Mouse (Mus musculus): ENCODE results near the gene Serping1.

The Serping1 gene

GRCm38 (mm10) chr2:84783315-84783714, 8.1 kb upstream of the Serping1 start:
- no peak for DNase-seq (ENCODE audit: low spot score in 2 of 2)

- DNase-seq (ENCODE audit: low spot score in 2 of 2), result no peak
Observed at GRCm38 (mm10) chr2:84779210-84779609, 4.0 kb upstream of the Serping1 start.

- DNase-seq (ENCODE audit: low spot score in 2 of 2), result no peak
Observed at GRCm38 (mm10) chr2:84777706-84778105, 2.5 kb upstream of the Serping1 start.

GRCm38 (mm10) chr2:84775665-84776064, 421 bp upstream of the Serping1 start:
- DNase-seq (ENCODE audit: low spot score in 2 of 2), result peak; percentile 29 to 64

- DNase-seq (ENCODE audit: low spot score in 2 of 2), result peak; percentile 90 to 91
Observed at GRCm38 (mm10) chr2:84774751-84775150, 493 bp downstream of the Serping1 start.

- DNase-seq (ENCODE audit: low spot score in 2 of 2), result peak in 1 of 2 experiments; percentile 11
Observed at GRCm38 (mm10) chr2:84773195-84773594, 2.0 kb downstream of the Serping1 start.

- no peak for DNase-seq (ENCODE audit: low spot score in 2 of 2)
Observed at GRCm38 (mm10) chr2:84772454-84772853, 2.8 kb downstream of the Serping1 start.

- DNase-seq (ENCODE audit: low spot score in 2 of 2), result peak; percentile 69 to 74
Observed at GRCm38 (mm10) chr2:84770501-84770900, 4.7 kb downstream of the Serping1 start.

GRCm38 (mm10) chr2:84762818-84763217, 12.4 kb downstream of the Serping1 start:
- no peak for DNase-seq (ENCODE audit: low spot score in 2 of 2)

GRCm38 (mm10) chr2:84762295-84762694, 12.9 kb downstream of the Serping1 start:
- DNase-seq (ENCODE audit: low spot score in 2 of 2), result no peak

GRCm38 (mm10) chr2:84761840-84762239, 13.4 kb downstream of the Serping1 start:
- no peak for DNase-seq (ENCODE audit: low spot score in 2 of 2)

- no peak for DNase-seq (ENCODE audit: low spot score in 2 of 2)
Observed at GRCm38 (mm10) chr2:84761309-84761708, 13.9 kb downstream of the Serping1 start.

GRCm38 (mm10) chr2:84760777-84761176, 14.5 kb downstream of the Serping1 start:
- DNase-seq (ENCODE audit: low spot score in 2 of 2), result no peak

- peak; percentile 57 to 61 for DNase-seq (ENCODE audit: low spot score in 2 of 2)
Observed at GRCm38 (mm10) chr2:84758542-84759127, 16.6 kb downstream of the Serping1 start.

- no peak for DNase-seq (ENCODE audit: low spot score in 2 of 2)
Observed at GRCm38 (mm10) chr2:84757026-84757682, 18.1 kb downstream of the Serping1 start.

- no peak for DNase-seq (ENCODE audit: low spot score in 2 of 2)
Observed at GRCm38 (mm10) chr2:84756245-84756644, 19.0 kb downstream of the Serping1 start.

- DNase-seq (ENCODE audit: low spot score in 2 of 2), result peak; percentile 62 to 65
Observed at GRCm38 (mm10) chr2:84750115-84750514, 25.1 kb downstream of the Serping1 start.

- DNase-seq (ENCODE audit: low spot score in 2 of 2), result no peak
Observed at GRCm38 (mm10) chr2:84744126-84744525, 31.1 kb downstream of the Serping1 start.

GRCm38 (mm10) chr2:84743561-84743960, 31.7 kb downstream of the Serping1 start, which contains the start of gene Gm19426:
Gene Gm19426 (minus strand): TSS chr2:84743655.
- DNase-seq (ENCODE audit: low spot score in 2 of 2), result peak; percentile 61 to 78

GRCm38 (mm10) chr2:84742451-84743283, 32.6 kb downstream of the Serping1 start:
- no peak for DNase-seq (ENCODE audit: low spot score in 2 of 2)

- no peak for DNase-seq (ENCODE audit: low spot score in 2 of 2)
Observed at GRCm38 (mm10) chr2:84741841-84742450, 33.3 kb downstream of the Serping1 start.
